Mouse (Mus musculus) cortical plate, adult 2 months (tissue): ENCODE measurements at regions not wholly inside any gene's neighbourhood (a gene's known extent, or its start where the extent isn't known, plus 50 kb on each side); places are given as distances from the start of the nearest gene placed in this dataset.

ENCODE experiments used
- CTCF ChIP-seq: fragments of 200-500 bp; IDR thresholded peaks from 2 replicates; pipeline ENCODE4 v1.5.1; 2011; ENCODE audit warnings: mild to moderate bottlenecking, control low read depth, low read length; ENCODE audit not compliant: insufficient read depth; ENCODE audit errors: extremely low read depth
- POLR2A ChIP-seq: fragments of 200-500 bp; IDR thresholded peaks from 2 replicates; pipeline ENCODE4 v1.6.1; 2011; ENCODE audit warnings: mild to moderate bottlenecking, low read length, control low read depth; ENCODE audit not compliant: insufficient read depth; ENCODE audit errors: extremely low read depth

GRCm38 (mm10) chr16:9208602-9209001 lies 378.7 kb downstream of the 1810013L24Rik start:
- no peak for TF ChIP-seq POLR2A
- no peak for TF ChIP-seq CTCF
